Mouse (Mus musculus) hindbrain, embryonic 10.5 days (tissue): ENCODE results near the gene Trim58. TPM values are rescaled to one million over a fixed set of nuclear protein-coding genes. Genes with fewer than 3 reads are reported as not detected.
A peak's percentile ranks its signal among the peaks of the same experiment; 100 is the strongest.

Source experiments
- DNase-seq: peaks from one replicate; pipeline ENCODE4 v3.0.0-alpha.2; 2017; ENCODE audit warnings: low spot score
- H3K27ac ChIP-seq: fragments of 300-500 bp; sonication (generic); 2 replicates; pipeline ENCODE4 v1.5.1; 2016; ENCODE audit warnings: mild to moderate bottlenecking, moderate library complexity
- H3K27me3 ChIP-seq: fragments of 300-500 bp; sonication (generic); 2 replicates; pipeline ENCODE4 v1.6.1; 2016; ENCODE audit warnings: mild to moderate bottlenecking; ENCODE audit not compliant: poor library complexity, insufficient read depth, severe bottlenecking
- H3K36me3 ChIP-seq: fragments of 300-500 bp; sonication (generic); 2 replicates; pipeline ENCODE4 v1.6.1; 2016; ENCODE audit warnings: mild to moderate bottlenecking, moderate library complexity
- H3K4me1 ChIP-seq: fragments of 300-500 bp; sonication (generic); replicated peaks from 2 replicates; pipeline ENCODE4 v1.6.1; 2016; ENCODE audit warnings: mild to moderate bottlenecking
- H3K4me3 ChIP-seq: fragments of 300-500 bp; sonication (generic); 2 replicates; pipeline ENCODE4 v1.5.1; 2016; ENCODE audit warnings: mild to moderate bottlenecking, moderate library complexity
- H3K9me3 ChIP-seq: fragments of 300-500 bp; sonication (generic); 2 replicates; pipeline ENCODE4 v1.6.1; 2016; ENCODE audit warnings: mild to moderate bottlenecking, moderate library complexity
- WGBS: fragments of 180-500 bp; shearing (Covaris S2); methylation state at CpG from one replicate; pipeline ENCODE4 v1.1.7; 2016; 5-methylcytosine and 5-hydroxymethylcytosine counted together
- polyA plus RNA-seq: library from polyadenylated mRNA; unstranded; fragments of >200 nt; fragmentation: Nextera tagmentation; extraction: Ambion mirVana; gene quantifications from 2 replicates; pipeline ENCODE4 v1.2.1, GENCODE M21; 2016

The Trim58 gene
- polyA plus RNA-seq, result 0.54 and 0.60 TPM in 2 replicates

DNA sequence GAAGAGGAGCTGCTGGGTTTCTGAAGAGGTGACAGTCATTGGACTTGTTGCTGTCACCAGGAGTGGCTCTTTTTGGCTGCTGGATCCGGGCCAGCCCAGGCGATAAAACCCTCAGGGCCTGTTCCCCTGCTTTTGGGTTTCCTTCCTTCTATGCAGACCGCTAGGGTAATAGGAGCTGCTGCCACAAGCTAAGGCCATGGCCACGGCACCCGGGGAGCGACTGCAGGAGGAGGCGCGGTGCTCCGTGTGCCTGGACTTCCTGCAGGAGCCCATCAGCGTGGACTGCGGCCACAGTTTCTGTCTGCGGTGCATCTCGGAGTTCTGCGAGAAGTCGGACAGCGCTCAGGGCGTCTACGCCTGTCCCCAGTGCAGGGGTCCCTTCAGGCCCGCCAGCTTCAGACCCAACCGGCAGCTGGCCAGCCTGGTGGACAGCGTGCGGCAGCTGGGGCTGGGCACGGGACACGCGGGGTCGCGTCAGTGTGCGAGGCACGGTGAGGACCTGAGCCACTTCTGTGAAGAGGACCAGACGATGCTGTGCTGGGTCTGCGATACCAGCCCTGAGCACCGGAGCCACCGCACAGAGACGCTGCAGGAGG, at the start of gene Trim58:
TSS of gene Trim58 (plus strand) at position 194 of the 596 bp plus-strand sequence.
- Histone ChIP-seq H3K4me3 (peak within 1 kb of the TSS; percentile 52), H3K36me3 (no peaks in the 10 kb centered on the region), H3K27me3 (peaks cover 41% of the 10 kb centered on the region), H3K9me3 (no peaks in the 10 kb centered on the region), H3K27ac (peak within 1 kb of the TSS; percentile 79), H3K4me1 (peaks cover 10% of the 10 kb centered on the region)
- 6% methylated on average over 34 of the region's 34 CpGs for WGBS
- DNase-seq, result peak; percentile 43

DNA sequence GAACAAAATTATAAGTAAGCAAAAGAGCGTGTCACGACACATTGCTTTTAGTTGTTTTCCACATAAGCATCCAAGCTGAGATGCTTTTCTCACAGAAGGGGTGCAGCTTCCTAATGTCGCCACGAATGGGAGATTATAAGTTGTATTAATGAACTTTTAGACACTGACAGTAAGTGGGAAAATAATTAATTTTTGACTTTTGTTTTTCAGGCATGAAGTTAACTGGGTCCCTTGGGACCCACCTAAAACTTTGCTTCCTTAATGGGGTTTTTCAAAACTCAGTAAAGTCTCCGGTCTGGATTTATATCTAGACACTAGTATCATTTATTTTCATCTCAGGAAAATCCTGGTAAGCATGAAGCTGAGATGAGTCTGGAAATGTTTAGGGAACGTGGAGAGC, 45.5 kb upstream of the Trim58 start, which contains the start of gene Olfr324:
TSS of gene Olfr324 (plus strand) at position 301 of the 400 bp plus-strand sequence.
- no peaks in the 10 kb centered on the region for H3K9me3 ChIP-seq
- H3K27me3 ChIP-seq, result no peaks in the 10 kb centered on the region
- DNase-seq, result no peak
- H3K27ac ChIP-seq, result no peak within 1 kb of the TSS
- H3K36me3 ChIP-seq, result no peaks in the 10 kb centered on the region
- H3K4me1 ChIP-seq, result no peaks in the 10 kb centered on the region
- WGBS, result 87% methylated on average over 6 of the region's 6 CpGs
- H3K4me3 ChIP-seq, result no peak within 1 kb of the TSS

DNA sequence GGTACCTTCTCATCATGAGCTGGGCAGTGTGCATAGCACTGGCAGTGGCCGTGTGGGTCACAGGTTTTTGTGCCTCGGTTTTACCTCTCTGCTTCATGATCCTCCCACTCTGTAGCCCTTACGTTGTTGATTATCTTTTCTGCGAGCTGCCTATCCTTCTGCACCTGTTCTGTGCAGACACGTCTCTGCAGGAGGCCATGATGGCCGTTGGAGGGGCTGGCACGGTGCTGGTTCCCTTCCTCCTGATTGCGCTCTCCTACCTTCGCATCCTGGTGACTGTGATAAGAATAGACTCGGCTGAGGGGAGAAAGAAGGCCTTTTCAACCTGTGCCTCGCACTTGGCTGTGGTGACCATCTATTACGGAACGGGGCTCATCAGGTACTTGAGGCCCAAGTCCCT, 42.4 kb upstream of the Trim58 start:
- no peaks in the 10 kb centered on the region for H3K4me1 ChIP-seq
- no peak overlapping the region for H3K4me3 ChIP-seq
- DNase-seq, result no peak
- 86% methylated on average over 13 of the region's 13 CpGs for WGBS
- H3K27me3 ChIP-seq, result no peaks in the 10 kb centered on the region
- H3K36me3 ChIP-seq, result no peaks in the 10 kb centered on the region
- H3K27ac ChIP-seq, result no peak overlapping the region
- H3K9me3 ChIP-seq, result no peaks in the 10 kb centered on the region

DNA sequence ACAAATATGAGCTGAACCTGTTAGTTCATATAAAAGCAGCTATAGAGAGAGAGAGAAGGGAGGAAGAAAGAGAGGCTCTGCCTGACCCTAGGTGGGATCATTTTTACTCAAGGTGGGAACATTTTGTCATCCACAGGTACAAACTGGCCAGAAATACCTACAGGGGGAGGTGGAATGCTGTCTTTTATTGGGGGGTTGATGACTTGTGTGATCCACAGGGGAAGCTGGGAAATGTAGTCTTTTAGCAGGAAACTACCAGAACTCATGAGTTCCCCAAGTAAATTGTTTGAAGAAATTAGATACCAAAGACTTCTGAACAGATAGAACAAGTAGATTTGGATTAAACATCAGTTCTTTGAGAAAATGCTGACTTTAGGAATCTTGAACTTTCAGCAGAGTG, 38.2 kb upstream of the Trim58 start:
- no peak for DNase-seq
- H3K4me3 ChIP-seq, result no peak overlapping the region
- no peaks in the 10 kb centered on the region for H3K36me3 ChIP-seq
- no peaks in the 10 kb centered on the region for H3K4me1 ChIP-seq
- no peaks in the 10 kb centered on the region for H3K27me3 ChIP-seq
- no peak overlapping the region for H3K27ac ChIP-seq
- no peaks in the 10 kb centered on the region for H3K9me3 ChIP-seq

DNA sequence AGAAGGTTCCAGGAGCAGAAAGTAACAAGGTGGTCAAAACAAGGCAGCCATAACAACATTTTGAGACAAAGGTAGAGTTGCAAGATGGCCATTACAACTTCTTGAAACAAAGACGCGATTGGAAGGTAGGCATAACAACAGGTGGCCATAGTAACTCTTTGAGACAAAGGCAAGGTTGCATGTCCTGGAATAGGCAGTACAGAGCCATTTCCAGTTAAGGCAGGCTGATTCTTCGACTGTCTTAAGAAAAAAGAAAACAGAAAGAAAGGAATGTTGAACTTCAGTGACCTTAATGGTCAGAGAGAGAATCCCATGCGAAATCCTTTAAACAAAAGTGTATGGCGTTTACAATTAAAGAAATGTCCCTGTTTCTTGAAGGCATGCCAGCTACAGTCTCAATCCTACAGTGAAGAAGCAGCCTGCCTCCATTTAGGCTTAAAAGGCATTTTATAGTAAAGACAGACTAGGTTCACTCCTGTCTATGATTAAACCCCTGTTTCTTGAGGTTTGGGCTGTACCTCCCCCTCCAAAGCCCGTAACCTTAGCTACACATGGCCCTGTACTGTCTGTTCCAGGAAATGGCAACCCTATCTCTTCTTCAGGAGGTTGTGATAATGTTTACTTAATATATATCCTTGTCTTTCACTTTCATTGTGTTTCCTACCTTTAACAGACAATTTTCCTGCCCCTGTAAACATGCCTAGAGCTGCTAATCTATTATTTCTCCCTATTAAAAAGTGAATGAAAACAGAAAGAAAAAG, 37.3 kb upstream of the Trim58 start:
- WGBS, result 83% methylated on average over 6 of the region's 6 CpGs
- DNase-seq, result no peak
- Histone ChIP-seq H3K9me3 (no peaks in the 10 kb centered on the region), H3K4me1 (no peaks in the 10 kb centered on the region), H3K4me3 (no peak overlapping the region), H3K27ac (no peak overlapping the region), H3K27me3 (no peaks in the 10 kb centered on the region), H3K36me3 (no peaks in the 10 kb centered on the region)

DNA sequence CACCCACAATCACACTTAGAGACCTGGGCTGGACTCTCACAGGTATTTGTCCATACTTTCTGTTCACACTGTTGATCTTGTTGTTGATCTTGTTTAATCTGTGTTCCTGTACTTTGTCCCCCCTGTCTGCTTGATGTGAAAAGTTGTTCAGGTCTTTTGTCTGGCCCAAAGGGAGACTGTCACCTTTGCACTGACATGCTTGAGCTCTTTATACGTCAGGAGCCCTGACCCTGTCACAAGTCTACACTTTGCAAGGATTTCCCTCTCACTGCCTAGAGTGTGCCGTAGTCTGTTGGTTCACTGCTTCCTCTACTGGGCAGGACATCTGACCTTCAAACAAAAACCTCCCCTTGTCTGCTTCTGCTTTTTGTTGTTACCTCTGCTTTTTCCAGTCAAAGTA, 35.6 kb upstream of the Trim58 start:
- Histone ChIP-seq H3K27ac (no peak overlapping the region), H3K9me3 (no peaks in the 10 kb centered on the region), H3K4me1 (no peaks in the 10 kb centered on the region; the same call in 1 of the 2 replicates), H3K27me3 (no peaks in the 10 kb centered on the region), H3K4me3 (no peak overlapping the region), H3K36me3 (no peaks in the 10 kb centered on the region)
- 64% methylated on average over 2 of the region's 2 CpGs for WGBS
- no peak for DNase-seq

DNA sequence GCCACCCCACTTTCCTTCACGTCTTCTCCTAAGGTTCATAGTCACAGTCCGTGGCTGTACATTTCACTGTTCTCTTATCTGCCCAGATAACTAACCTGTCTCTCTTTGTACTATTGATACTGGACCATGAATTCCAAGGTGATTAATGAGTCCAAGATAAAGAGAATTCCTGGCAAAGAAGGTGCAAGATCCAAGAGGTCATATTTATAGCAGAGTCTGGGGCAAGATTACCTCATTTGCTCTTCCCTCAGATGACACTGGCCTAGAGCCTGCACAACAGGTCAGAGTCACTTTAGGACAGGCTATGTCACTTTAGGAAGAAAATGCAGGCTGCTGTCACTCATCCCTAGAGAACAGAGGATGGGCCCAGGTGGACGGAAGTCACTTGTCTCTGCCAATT, 35.0 kb upstream of the Trim58 start:
- no peaks in the 10 kb centered on the region; the same call in 1 of the 2 replicates for H3K4me1 ChIP-seq
- H3K36me3 ChIP-seq, result no peaks in the 10 kb centered on the region
- 89% methylated on average over 3 of the region's 3 CpGs for WGBS
- no peak for DNase-seq
- H3K27me3 ChIP-seq, result no peaks in the 10 kb centered on the region
- no peak overlapping the region for H3K4me3 ChIP-seq
- H3K27ac ChIP-seq, result no peak overlapping the region
- no peaks in the 10 kb centered on the region for H3K9me3 ChIP-seq

DNA sequence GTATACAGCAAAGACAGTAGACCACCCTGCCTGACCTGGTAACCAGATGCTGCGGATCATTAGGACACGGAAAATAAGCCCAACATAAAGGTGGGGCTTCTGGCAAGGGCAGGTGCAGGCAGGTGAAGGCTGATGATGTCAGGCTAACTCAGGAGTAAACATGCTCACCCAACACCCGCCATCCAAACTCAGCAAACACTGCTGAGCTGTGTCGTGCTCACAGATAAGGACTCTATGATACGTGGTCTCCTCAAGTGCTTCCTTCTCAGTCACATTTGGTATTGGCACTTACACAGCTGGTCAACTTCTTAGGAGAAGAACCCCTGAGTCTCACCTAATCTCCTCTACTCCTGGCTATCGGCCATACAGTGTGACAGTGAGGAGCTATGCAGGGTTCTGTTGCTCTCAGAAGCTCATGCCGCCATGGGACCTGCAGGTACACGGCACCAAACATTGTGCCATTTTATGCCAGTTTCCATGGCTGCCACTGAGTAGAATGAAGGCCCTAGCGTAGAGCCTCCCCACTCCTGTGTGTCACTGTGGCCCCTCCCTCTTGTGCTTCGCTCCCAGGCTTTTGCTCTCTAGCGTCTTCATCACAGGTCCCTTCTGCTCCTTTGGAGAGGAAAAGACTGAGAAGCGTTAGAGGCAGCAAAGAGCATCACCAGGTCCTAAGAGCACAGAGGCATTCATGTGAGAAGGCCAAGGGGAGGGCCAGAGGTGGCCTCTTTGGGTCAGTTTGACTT, 33.9 kb upstream of the Trim58 start:
- Histone ChIP-seq H3K4me3 (no peak overlapping the region), H3K27ac (no peak overlapping the region), H3K27me3 (no peaks in the 10 kb centered on the region), H3K9me3 (no peaks in the 10 kb centered on the region), H3K4me1 (no peaks in the 10 kb centered on the region; the same call in 1 of the 2 replicates), H3K36me3 (no peaks in the 10 kb centered on the region)
- no peak for DNase-seq
- 89% methylated on average over 12 of the region's 12 CpGs for WGBS

DNA sequence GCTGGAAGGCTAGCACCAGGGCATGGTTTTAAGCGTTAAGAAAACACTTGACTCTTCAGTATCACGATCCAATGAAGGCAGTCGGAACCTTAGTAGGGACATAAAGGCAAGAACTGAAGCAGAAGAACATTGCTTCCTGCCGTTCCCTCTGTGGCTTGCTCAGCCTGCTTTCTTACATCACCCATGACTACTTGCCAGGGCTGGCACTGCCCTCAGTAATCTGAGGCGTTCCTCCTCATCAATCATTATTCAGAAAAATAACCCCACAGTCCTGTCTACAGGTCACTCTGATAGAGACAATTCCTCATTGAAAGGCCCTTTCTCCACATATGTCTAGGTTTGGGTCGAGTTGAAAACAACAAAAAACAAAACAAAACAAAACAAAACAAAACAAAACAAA, 33.2 kb upstream of the Trim58 start:
- no peak overlapping the region for H3K27ac ChIP-seq
- no peaks in the 10 kb centered on the region for H3K9me3 ChIP-seq
- no peaks in the 10 kb centered on the region for H3K27me3 ChIP-seq
- WGBS, result 84% methylated on average over 6 of the region's 6 CpGs
- no peaks in the 10 kb centered on the region for H3K36me3 ChIP-seq
- DNase-seq, result no peak
- H3K4me3 ChIP-seq, result no peak overlapping the region
- H3K4me1 ChIP-seq, result no peaks in the 10 kb centered on the region; the same call in 1 of the 2 replicates

DNA sequence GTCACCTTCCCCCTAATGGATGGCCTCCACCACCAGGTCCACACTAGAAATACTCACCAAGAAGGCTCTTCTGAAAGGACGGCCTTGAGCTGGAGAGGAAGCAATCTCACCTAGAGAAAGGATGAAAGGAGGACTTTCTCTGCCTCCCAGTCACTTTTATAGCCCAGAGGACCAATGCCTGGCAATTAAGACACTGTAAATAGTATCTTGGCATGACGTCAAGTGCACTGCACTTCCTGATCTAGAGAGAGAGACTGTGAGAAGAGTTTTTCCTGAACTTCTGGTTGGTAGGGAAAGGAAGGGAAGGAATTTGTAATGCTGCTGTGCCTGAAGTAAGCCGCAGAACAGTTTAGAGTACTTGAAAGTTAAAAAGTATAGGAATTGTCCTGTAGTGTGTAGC, 26.9 kb upstream of the Trim58 start:
- Histone ChIP-seq H3K4me3 (no peak overlapping the region), H3K4me1 (peaks cover 6% of the 10 kb centered on the region), H3K9me3 (no peaks in the 10 kb centered on the region), H3K27ac (no peak overlapping the region), H3K27me3 (no peaks in the 10 kb centered on the region), H3K36me3 (no peaks in the 10 kb centered on the region)
- no peak for DNase-seq
- WGBS, result 86% methylated on average over 3 of the region's 3 CpGs

DNA sequence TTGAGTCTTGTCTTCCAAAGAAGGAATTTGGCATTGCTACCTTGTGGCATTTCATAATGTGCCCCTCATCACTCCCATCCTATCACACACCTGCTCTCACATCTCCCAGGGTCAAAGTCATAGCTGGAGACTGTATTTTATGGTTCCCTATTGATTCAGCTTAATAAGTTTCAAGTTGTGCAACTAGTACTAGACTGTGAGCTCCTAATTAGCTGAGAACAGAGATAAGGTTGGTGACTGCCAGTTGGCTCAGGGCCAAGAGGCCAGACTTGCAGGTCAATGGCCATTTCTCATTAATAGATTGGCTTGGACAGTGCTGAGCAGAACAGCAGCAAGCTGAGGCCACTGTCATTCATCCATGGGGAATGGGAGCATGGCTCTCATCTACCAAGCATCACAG, 25.7 kb upstream of the Trim58 start:
- Histone ChIP-seq H3K27me3 (no peaks in the 10 kb centered on the region), H3K4me1 (peaks cover 16% of the 10 kb centered on the region), H3K27ac (no peak overlapping the region), H3K9me3 (no peaks in the 10 kb centered on the region), H3K36me3 (no peaks in the 10 kb centered on the region), H3K4me3 (no peak overlapping the region)
- no peak for DNase-seq

DNA sequence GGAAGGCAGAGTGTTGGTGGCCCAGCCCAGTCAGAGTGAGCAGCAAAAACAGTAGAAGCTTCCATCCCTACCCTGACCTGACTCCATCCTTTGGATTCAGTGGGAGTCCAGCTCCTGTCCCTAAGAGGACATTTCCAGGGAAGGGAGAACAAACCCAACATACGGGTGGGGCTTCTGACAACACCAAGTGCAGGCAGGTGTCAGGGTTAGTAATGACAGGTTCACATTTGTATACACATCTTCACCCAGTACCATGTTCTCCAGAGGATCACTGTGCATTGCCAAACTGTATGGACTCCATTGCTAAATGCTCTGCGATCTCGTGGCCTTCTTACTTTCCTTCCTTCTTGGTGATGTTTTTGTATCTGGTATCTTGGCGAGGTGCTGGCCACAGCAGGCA, 24.3 kb upstream of the Trim58 start, which contains the start of gene 2210407C18Rik:
TSS of gene 2210407C18Rik (minus strand) at position 101 of the 400 bp plus-strand sequence.
- Histone ChIP-seq H3K27me3 (no peaks in the 10 kb centered on the region), H3K36me3 (no peaks in the 10 kb centered on the region), H3K4me1 (peaks cover 16% of the 10 kb centered on the region; the same call in 1 of the 2 replicates), H3K4me3 (no peak within 1 kb of the TSS), H3K9me3 (no peaks in the 10 kb centered on the region), H3K27ac (no peak within 1 kb of the TSS)
- WGBS, result 91% methylated on average over 4 of the region's 4 CpGs
- DNase-seq, result no peak

DNA sequence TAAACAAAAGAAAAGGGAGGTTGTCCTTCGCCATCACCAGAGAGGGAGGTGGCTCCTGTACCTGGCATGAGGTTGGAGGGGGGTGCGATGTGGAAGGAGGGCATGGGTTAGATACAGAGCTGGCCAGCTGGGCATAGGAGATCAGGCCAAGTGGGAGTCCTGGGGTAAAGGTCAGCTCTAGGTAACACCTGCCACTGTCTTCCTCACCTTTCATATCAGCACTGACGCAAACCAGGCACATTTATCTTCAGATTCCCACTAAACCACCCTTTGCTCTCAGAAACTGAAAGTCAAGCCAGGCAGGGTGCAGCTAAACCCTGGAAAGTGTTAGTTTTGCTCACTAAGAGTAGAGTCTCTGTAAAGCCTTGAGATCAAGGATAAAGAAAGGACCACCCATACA, 21.9 kb upstream of the Trim58 start:
- Histone ChIP-seq H3K36me3 (no peaks in the 10 kb centered on the region), H3K27ac (no peak overlapping the region), H3K4me3 (no peak overlapping the region), H3K27me3 (no peaks in the 10 kb centered on the region), H3K9me3 (no peaks in the 10 kb centered on the region), H3K4me1 (peaks cover 19% of the 10 kb centered on the region; the same call in 1 of the 2 replicates)
- 73% methylated on average over 3 of the region's 3 CpGs for WGBS
- no peak for DNase-seq
